In genomic region chr8:85037366-85037680, GRCm38 (mm10) we compare ENCODE assay signal across 8 mouse cellular contexts. TPM values are rescaled to one million over a fixed set of nuclear protein-coding genes. Genes with fewer than 3 reads are reported as not detected.
A peak's percentile ranks its signal among the peaks of the same experiment; 100 is the strongest.
DNase-seq lines count a peak whose midpoint lies in the region; ATAC-seq and TF ChIP-seq lines count a peak whose summit lies in the region.

No protein-coding gene starts in this region.

- peaks cover 6% of the 10 kb centered on the region; the same call in 1 of the 2 replicates for H3K4me1 ChIP-seq in brown adipose tissue, adult 24 weeks (ENCODE audit: control insufficient read depth, insufficient read depth, insufficient read length, low read length)
- H3K4me1 ChIP-seq in hindbrain, embryonic 13.5 days (replicated peaks) = peaks cover 32% of the 10 kb centered on the region
- peaks cover 36% of the 10 kb centered on the region for H3K4me1 ChIP-seq in midbrain, embryonic 13.5 days (replicated peaks)

- peaks cover 32% of the 10 kb centered on the region for H3K36me3 ChIP-seq in hindbrain, embryonic 13.5 days
- H3K36me3 ChIP-seq in midbrain, embryonic 13.5 days = peaks cover 36% of the 10 kb centered on the region

- ATAC-seq in hindbrain, embryonic 13.5 days (ENCODE audit: low FRiP score) = peak; percentile 71
- ATAC-seq in midbrain, embryonic 13.5 days = peak; percentile 79

- peak overlapping the region; percentile 99 for H3K27ac ChIP-seq in layer of hippocampus, adult 2 months
- H3K27ac ChIP-seq in brown adipose tissue, adult 24 weeks (replicated peaks; ENCODE audit: low read depth, low read length) = peak overlapping the region; percentile 24; the same call in 1 of the 2 replicates
- H3K27ac ChIP-seq in hindbrain, embryonic 13.5 days = peak overlapping the region; percentile 99
- peak overlapping the region; percentile 99 for H3K27ac ChIP-seq in midbrain, embryonic 13.5 days

- under 1% methylated on average over 14 of the region's 14 CpGs for WGBS in hindbrain, embryonic 13.5 days
- 2% methylated on average over 14 of the region's 14 CpGs for WGBS in midbrain, embryonic 13.5 days

- peak overlapping the region; percentile 97 for H3K4me2 ChIP-seq in hindbrain, embryonic 13.5 days
- H3K4me2 ChIP-seq in midbrain, embryonic 13.5 days (replicated peaks) = peak overlapping the region; percentile 91

- H3K27me3 ChIP-seq in hindbrain, embryonic 13.5 days = no peaks in the 10 kb centered on the region
- no peaks in the 10 kb centered on the region for H3K27me3 ChIP-seq in midbrain, embryonic 13.5 days

- peak overlapping the region; percentile 75 for H3K4me3 ChIP-seq in layer of hippocampus, adult 2 months
- H3K4me3 ChIP-seq in brown adipose tissue, adult 24 weeks (ENCODE audit: insufficient read depth, low read depth, low read length) = peak overlapping the region; percentile 82
- H3K4me3 ChIP-seq in hindbrain, embryonic 13.5 days = peak overlapping the region; percentile 82
- H3K4me3 ChIP-seq in midbrain, embryonic 13.5 days (replicated peaks) = peak overlapping the region; percentile 83

- no peak for DNase-seq in layer of hippocampus, adult 2 months (ENCODE audit: low spot score in 2 of 2)
- DNase-seq in layer of hippocampus, adult 9-10 months (ENCODE audit: low spot score) = no peak
- DNase-seq in adrenal gland, postnatal 14 days = no peak
- no peak for DNase-seq in cerebellum, adult 11-12 months
- DNase-seq in thymus, postnatal 25 days = no peak

- H3K9me3 ChIP-seq in hindbrain, embryonic 13.5 days = no peaks in the 10 kb centered on the region
- no peaks in the 10 kb centered on the region for H3K9me3 ChIP-seq in midbrain, embryonic 13.5 days

- no peak for TF ChIP-seq CTCF in layer of hippocampus, adult 2 months (conservative IDR thresholded peaks at IDR 0.05)

- peak overlapping the region; percentile 95 for H3K9ac ChIP-seq in hindbrain, embryonic 13.5 days
- H3K9ac ChIP-seq in midbrain, embryonic 13.5 days (replicated peaks) = peak overlapping the region; percentile 91

RNA-seq across cellular contexts. Expression of gene Tnpo2, which starts 0.6 kb away (rescaled TPM):
- 100 to 1,000 TPM; 170 to 175 TPM for total RNA-seq in layer of hippocampus, adult 2 months (2021)
- polyA plus RNA-seq in brown adipose tissue, adult 24 weeks (2012; ENCODE audit: insufficient read depth, insufficient read length, missing spikeins) = 28.4 and 33.5 TPM in 2 replicates
- 48.8 and 54.7 TPM in 2 replicates for polyA plus RNA-seq in hindbrain, embryonic 13.5 days (2015; fragmentation: Nextera tagmentation; extraction: Ambion mirVana)
- polyA plus RNA-seq in midbrain, embryonic 13.5 days (2015; fragmentation: Nextera tagmentation; extraction: Ambion mirVana) = 51.7 and 56.8 TPM in 2 replicates
- 65.9 and 67.8 TPM in 2 replicates for total RNA-seq in adrenal gland, postnatal 14 days (2021)

RNA-seq across cellular contexts. Expression of gene Trir, which starts 10.7 kb away (rescaled TPM):
- 100 to 1,000 TPM; 125 to 136 TPM for total RNA-seq in layer of hippocampus, adult 2 months (2021)
- 68.4 and 68.5 TPM in 2 replicates for polyA plus RNA-seq in brown adipose tissue, adult 24 weeks (2012; ENCODE audit: insufficient read depth, insufficient read length, missing spikeins)
- 139 and 141 TPM in 2 replicates for polyA plus RNA-seq in hindbrain, embryonic 13.5 days (2015; fragmentation: Nextera tagmentation; extraction: Ambion mirVana)
- polyA plus RNA-seq in midbrain, embryonic 13.5 days (2015; fragmentation: Nextera tagmentation; extraction: Ambion mirVana) = 135 and 153 TPM in 2 replicates
- 154 and 161 TPM in 2 replicates for total RNA-seq in adrenal gland, postnatal 14 days (2021)

RNA-seq across cellular contexts. Expression of gene Asna1, which starts 12.2 kb away (rescaled TPM):
- 100 to 1,000 TPM; 119 to 122 TPM for total RNA-seq in layer of hippocampus, adult 2 months (2021)
- polyA plus RNA-seq in brown adipose tissue, adult 24 weeks (2012; ENCODE audit: insufficient read depth, insufficient read length, missing spikeins) = 113 and 117 TPM in 2 replicates
- polyA plus RNA-seq in hindbrain, embryonic 13.5 days (2015; fragmentation: Nextera tagmentation; extraction: Ambion mirVana) = 151 and 157 TPM in 2 replicates
- polyA plus RNA-seq in midbrain, embryonic 13.5 days (2015; fragmentation: Nextera tagmentation; extraction: Ambion mirVana) = 151 and 154 TPM in 2 replicates
- 91.4 and 94.7 TPM in 2 replicates for total RNA-seq in adrenal gland, postnatal 14 days (2021)

RNA-seq across cellular contexts. Expression of gene Fbxw9, which starts 22.5 kb away (rescaled TPM):
- 10 to 100 TPM; 22.6 to 23.5 TPM for total RNA-seq in layer of hippocampus, adult 2 months (2021)
- 3.0 and 4.1 TPM in 2 replicates for polyA plus RNA-seq in brown adipose tissue, adult 24 weeks (2012; ENCODE audit: insufficient read depth, insufficient read length, missing spikeins)
- polyA plus RNA-seq in hindbrain, embryonic 13.5 days (2015; fragmentation: Nextera tagmentation; extraction: Ambion mirVana) = 59.2 and 66.2 TPM in 2 replicates
- polyA plus RNA-seq in midbrain, embryonic 13.5 days (2015; fragmentation: Nextera tagmentation; extraction: Ambion mirVana) = 61.7 and 64.3 TPM in 2 replicates
- total RNA-seq in adrenal gland, postnatal 14 days (2021) = 18.0 and 18.4 TPM in 2 replicates

RNA-seq across cellular contexts. Expression of gene Best2, which starts 23.0 kb away (rescaled TPM):
- not detected for total RNA-seq in layer of hippocampus, adult 2 months (2021)
- not detected in 2 replicates for polyA plus RNA-seq in brown adipose tissue, adult 24 weeks (2012; ENCODE audit: insufficient read depth, insufficient read length, missing spikeins)
- polyA plus RNA-seq in hindbrain, embryonic 13.5 days (2015; fragmentation: Nextera tagmentation; extraction: Ambion mirVana) = not detected in 2 replicates
- polyA plus RNA-seq in midbrain, embryonic 13.5 days (2015; fragmentation: Nextera tagmentation; extraction: Ambion mirVana) = not detected in 2 replicates
- not detected in 2 replicates for total RNA-seq in adrenal gland, postnatal 14 days (2021)

Comparison
In these comparisons a context has a peak if more than half of its experiments do, and no peak if none do; other contexts are left out.
1. H3K27ac ChIP-seq: peak in every context shown above with its lines; median percentile 99 in layer of hippocampus, adult 2 months; 99 in hindbrain, embryonic 13.5 days; 99 in midbrain, embryonic 13.5 days; 24 in brown adipose tissue, adult 24 weeks.